Mouse (Mus musculus) bone marrow macrophage, adult 2 months (primary cell): ENCODE data around the gene 1700021F07Rik.

ENCODE experiments used
- CTCF ChIP-seq: IDR thresholded peaks from 2 replicates; pipeline ENCODE4 v1.5.1; 2012; ENCODE audit warnings: low read depth, mild to moderate bottlenecking, low read length, moderate library complexity
- POLR2A ChIP-seq: IDR thresholded peaks from 2 replicates; pipeline ENCODE4 v1.6.1; 2012; ENCODE audit warnings: mild to moderate bottlenecking, low read depth, low read length, borderline replicate concordance

GRCm38 (mm10) chr2:173532711-173533462, 10.5 kb downstream of the 1700021F07Rik start:
- TF ChIP-seq CTCF, result no peak
- no peak for TF ChIP-seq POLR2A
